Mouse (Mus musculus) liver, embryonic 11.5 days (tissue): ENCODE data around the gene D10Wsu102e. TPM values are rescaled to one million over a fixed set of nuclear protein-coding genes. Genes with fewer than 3 reads are reported as not detected.

Experiments
- ATAC-seq: fragments of 200-750 bp; cut with Nextera tagmentation; replicated peaks from 2 replicates; pipeline ENCODE4 v1.8.0; 2017; ENCODE audit warnings: moderate number of reproducible peaks, mild to moderate bottlenecking, moderate TSS enrichment, moderate library complexity; ENCODE audit not compliant: low FRiP score
- DNase-seq: peaks from one replicate; pipeline ENCODE4 v3.0.0-alpha.2; 2017; ENCODE audit warnings: low spot score
- H3K27ac ChIP-seq: fragments of 300-500 bp; sonication (generic); 2 replicates; pipeline ENCODE4 v1.5.1; 2014; ENCODE audit warnings: mild to moderate bottlenecking, low read depth, low read length, control low read depth
- H3K27me3 ChIP-seq: fragments of 300-500 bp; sonication (generic); replicated peaks from 2 replicates; pipeline ENCODE4 v1.6.1; 2014; ENCODE audit warnings: low read length, mixed read lengths; ENCODE audit not compliant: control insufficient read depth, insufficient read depth
- H3K36me3 ChIP-seq: fragments of 300-500 bp; sonication (generic); 2 replicates; pipeline ENCODE4 v1.6.1; 2014; ENCODE audit warnings: mild to moderate bottlenecking, low read length, moderate library complexity, mixed read lengths; ENCODE audit not compliant: control insufficient read depth, insufficient read depth
- H3K4me1 ChIP-seq: fragments of 300-500 bp; sonication (generic); replicated peaks from 2 replicates; pipeline ENCODE4 v1.6.1; 2014; ENCODE audit warnings: low read length, mixed read lengths; ENCODE audit not compliant: control insufficient read depth, insufficient read depth
- H3K4me2 ChIP-seq: fragments of 300-500 bp; sonication (generic); 2 replicates; pipeline ENCODE4 v1.6.1; 2014; ENCODE audit warnings: mild to moderate bottlenecking, control low read depth, moderate library complexity
- H3K4me3 ChIP-seq: fragments of 300-500 bp; sonication (generic); 2 replicates; pipeline ENCODE4 v1.5.1; 2014; ENCODE audit warnings: low read depth, low read length, control low read depth
- H3K9ac ChIP-seq: fragments of 300-500 bp; sonication (generic); 2 replicates; pipeline ENCODE4 v1.6.1; 2014; ENCODE audit warnings: low read depth, low read length, control low read depth
- H3K9me3 ChIP-seq: fragments of 300-500 bp; sonication (generic); 2 replicates; pipeline ENCODE4 v1.6.1; 2016; ENCODE audit warnings: low read length, inconsistent platforms, mixed read lengths; ENCODE audit not compliant: control insufficient read depth
- WGBS: fragments of 180-500 bp; shearing (Covaris S2); extraction: QIAGEN DNeasy Blood & Tissue Kit; methylation state at CpG from one replicate; pipeline ENCODE4 v1.1.7; 2014; 5-methylcytosine and 5-hydroxymethylcytosine counted together
- polyA plus RNA-seq: library from polyadenylated mRNA; unstranded; fragments of >200 nt; fragmentation: Nextera tagmentation; extraction: Ambion mirVana; gene quantifications from 2 replicates; pipeline ENCODE4 v1.2.1, GENCODE M21; 2014

Gene D10Wsu102e
- polyA plus RNA-seq, 1 experiment from 2014 or later: 0.81 TPM

GRCm38 (mm10) chr10:83448582-83448981, 88.6 kb downstream of the D10Wsu102e start:
- Histone ChIP-seq H3K9me3 (peaks cover 2% of the 10 kb centered on the region), H3K27me3 (no peaks in the 10 kb centered on the region), H3K4me3 (no peak overlapping the region), H3K27ac (no peak overlapping the region), H3K36me3 (no peaks in the 10 kb centered on the region), H3K4me1 (no peaks in the 10 kb centered on the region), H3K4me2 (no peak overlapping the region), H3K9ac (no peak overlapping the region)
- WGBS: 81% methylated on average over 7 of the region's 7 CpGs
- ATAC-seq (no peak), DNase-seq (no peak)

- peaks cover 5% of the 10 kb centered on the region; the same call in 1 of the 2 replicates for H3K9me3 ChIP-seq
- H3K27me3 ChIP-seq: no peaks in the 10 kb centered on the region
- DNase-seq (no peak), ATAC-seq (no peak)
- no peaks in the 10 kb centered on the region for H3K36me3 ChIP-seq
- H3K4me3 ChIP-seq: no peak overlapping the region
- 81% methylated on average over 3 of the region's 3 CpGs for WGBS
- no peaks in the 10 kb centered on the region for H3K4me1 ChIP-seq
- H3K27ac ChIP-seq: no peak overlapping the region
- H3K9ac ChIP-seq: no peak overlapping the region
- H3K4me2 ChIP-seq: no peak overlapping the region
Measured at GRCm38 (mm10) chr10:83457531-83457930, 97.5 kb downstream of the D10Wsu102e start.

GRCm38 (mm10) chr10:83475226-83475625, 115.2 kb downstream of the D10Wsu102e start:
- no peaks in the 10 kb centered on the region for H3K27me3 ChIP-seq
- H3K9me3 ChIP-seq: no peaks in the 10 kb centered on the region; the same call in 1 of the 2 replicates
- H3K36me3 ChIP-seq: no peaks in the 10 kb centered on the region
- H3K4me2 ChIP-seq: no peak overlapping the region
- ATAC-seq: no peak
- H3K4me3 ChIP-seq: no peak overlapping the region
- peak; percentile 26 for DNase-seq
- H3K9ac ChIP-seq: no peak overlapping the region
- H3K4me1 ChIP-seq: no peaks in the 10 kb centered on the region
- H3K27ac ChIP-seq: no peak overlapping the region
- WGBS: 90% methylated on average over 13 of the region's 13 CpGs

GRCm38 (mm10) chr10:83477286-83477685, 117.3 kb downstream of the D10Wsu102e start:
- no peak overlapping the region for H3K27ac ChIP-seq
- H3K36me3 ChIP-seq: no peaks in the 10 kb centered on the region
- no peaks in the 10 kb centered on the region for H3K4me1 ChIP-seq
- 77% methylated on average over 5 of the region's 5 CpGs for WGBS
- ATAC-seq (no peak), DNase-seq (no peak)
- no peak overlapping the region for H3K4me2 ChIP-seq
- H3K4me3 ChIP-seq: no peak overlapping the region
- no peaks in the 10 kb centered on the region; the same call in 1 of the 2 replicates for H3K9me3 ChIP-seq
- no peaks in the 10 kb centered on the region for H3K27me3 ChIP-seq
- no peak overlapping the region for H3K9ac ChIP-seq

GRCm38 (mm10) chr10:83490506-83490905, 130.5 kb downstream of the D10Wsu102e start:
- no peaks in the 10 kb centered on the region for H3K9me3 ChIP-seq
- H3K4me2 ChIP-seq: no peak overlapping the region
- H3K36me3 ChIP-seq: no peaks in the 10 kb centered on the region
- DNase-seq (no peak), ATAC-seq (no peak)
- H3K27ac ChIP-seq: no peak overlapping the region
- H3K27me3 ChIP-seq: no peaks in the 10 kb centered on the region
- WGBS: 86% methylated on average over 6 of the region's 6 CpGs
- H3K4me1 ChIP-seq: no peaks in the 10 kb centered on the region
- no peak overlapping the region for H3K9ac ChIP-seq
- H3K4me3 ChIP-seq: no peak overlapping the region

- DNase-seq (no peak), ATAC-seq (no peak)
- WGBS: 80% methylated on average over 13 of the region's 13 CpGs
- H3K4me2 ChIP-seq: no peak overlapping the region
- no peaks in the 10 kb centered on the region for H3K36me3 ChIP-seq
- no peak overlapping the region for H3K27ac ChIP-seq
- no peaks in the 10 kb centered on the region for H3K9me3 ChIP-seq
- no peaks in the 10 kb centered on the region for H3K4me1 ChIP-seq
- H3K27me3 ChIP-seq: no peaks in the 10 kb centered on the region
- no peak overlapping the region for H3K4me3 ChIP-seq
- H3K9ac ChIP-seq: no peak overlapping the region
Measured at GRCm38 (mm10) chr10:83497321-83497720, 137.3 kb downstream of the D10Wsu102e start.

GRCm38 (mm10) chr10:83508962-83509660, 149.1 kb downstream of the D10Wsu102e start:
- Histone ChIP-seq H3K4me3 (no peak overlapping the region), H3K27ac (no peak overlapping the region), H3K4me2 (no peak overlapping the region), H3K4me1 (no peaks in the 10 kb centered on the region), H3K9me3 (no peaks in the 10 kb centered on the region), H3K36me3 (no peaks in the 10 kb centered on the region), H3K9ac (no peak overlapping the region), H3K27me3 (no peaks in the 10 kb centered on the region)
- ATAC-seq: no peak
- no peak for DNase-seq
- 56% methylated on average over 8 of the region's 8 CpGs for whole genome bisulfite sequencing

- Histone ChIP-seq H3K4me3 (no peak overlapping the region), H3K36me3 (no peaks in the 10 kb centered on the region), H3K9ac (no peak overlapping the region), H3K27me3 (no peaks in the 10 kb centered on the region), H3K27ac (no peak overlapping the region), H3K9me3 (no peaks in the 10 kb centered on the region), H3K4me2 (no peak overlapping the region), H3K4me1 (no peaks in the 10 kb centered on the region)
- ATAC-seq: no peak
- 61% methylated on average over 5 of the region's 5 CpGs for WGBS
- DNase-seq: no peak
Measured at GRCm38 (mm10) chr10:83511304-83511703, 151.3 kb downstream of the D10Wsu102e start.

- no peak overlapping the region for H3K4me3 ChIP-seq
- DNase-seq: no peak
- H3K27ac ChIP-seq: no peak overlapping the region
- H3K9ac ChIP-seq: no peak overlapping the region
- H3K27me3 ChIP-seq: no peaks in the 10 kb centered on the region
- ATAC-seq: no peak
- no peaks in the 10 kb centered on the region for H3K4me1 ChIP-seq
- WGBS: 83% methylated on average over 8 of the region's 8 CpGs
- H3K4me2 ChIP-seq: no peak overlapping the region
- H3K9me3 ChIP-seq: no peaks in the 10 kb centered on the region
- no peaks in the 10 kb centered on the region for H3K36me3 ChIP-seq
Measured at GRCm38 (mm10) chr10:83513736-83514135, 153.7 kb downstream of the D10Wsu102e start.
